Mouse (Mus musculus) layer of hippocampus, postnatal 25 days (tissue): ENCODE measurements around the gene Stau1. TPM values are rescaled to one million over a fixed set of nuclear protein-coding genes. Genes with fewer than 3 reads are reported as not detected.

Experiments
- DNase-seq, 2 experiments: peaks; one replicate each; pipeline ENCODE4 v3.0.0; 2022; ENCODE audit warnings: mixed read lengths in 2 of 2, low spot score in 1 of 2; ENCODE audit errors: extremely low spot score in 1 of 2
- total RNA-seq, 2 experiments: library from RNA; stranded (reverse); gene quantifications; 2 replicates each; pipeline ENCODE4 v1.2.3; 2021

The Stau1 gene
- total RNA-seq, 2 experiments from 2014 or later = 57.8 to 65.3 TPM

- DNase-seq = no peak
Measured at GRCm38 (mm10) chr2:166991945-166992344, 4.2 kb downstream of the Stau1 start.

- DNase-seq = no peak
Measured at GRCm38 (mm10) chr2:166990861-166991260, 5.2 kb downstream of the Stau1 start.

GRCm38 (mm10) chr2:166983351-166983894, 12.7 kb downstream of the Stau1 start:
- DNase-seq = no peak

- no peak for DNase-seq
Measured at GRCm38 (mm10) chr2:166980161-166980560, 15.9 kb downstream of the Stau1 start.

GRCm38 (mm10) chr2:166977490-166977889, 18.6 kb downstream of the Stau1 start:
- DNase-seq = no peak

- DNase-seq = no peak
Measured at GRCm38 (mm10) chr2:166976356-166976755, 19.7 kb downstream of the Stau1 start.

- DNase-seq = no peak
Measured at GRCm38 (mm10) chr2:166974177-166974872, 21.8 kb downstream of the Stau1 start.

GRCm38 (mm10) chr2:166973153-166973552, 22.9 kb downstream of the Stau1 start:
- DNase-seq = no peak

GRCm38 (mm10) chr2:166964773-166965172, 31.3 kb downstream of the Stau1 start:
- no peak for DNase-seq

- no peak for DNase-seq
Measured at GRCm38 (mm10) chr2:166963257-166963656, 32.8 kb downstream of the Stau1 start.

GRCm38 (mm10) chr2:166960648-166961330, 35.3 kb downstream of the Stau1 start:
- no peak for DNase-seq

GRCm38 (mm10) chr2:166956805-166957204, 39.3 kb downstream of the Stau1 start:
- DNase-seq = peak; percentile 33 to 57

- DNase-seq = no peak
Measured at GRCm38 (mm10) chr2:166952151-166952550, 43.9 kb downstream of the Stau1 start.

- DNase-seq = peak in 1 of 2 experiments; percentile 55
Measured at GRCm38 (mm10) chr2:166950853-166951648, 45.0 kb downstream of the Stau1 start.

GRCm38 (mm10) chr2:166948936-166949335, 47.2 kb downstream of the Stau1 start:
- DNase-seq = no peak

- no peak for DNase-seq
Measured at GRCm38 (mm10) chr2:166948246-166948645, 47.9 kb downstream of the Stau1 start.

GRCm38 (mm10) chr2:166945456-166945855, 50.6 kb downstream of the Stau1 start:
- DNase-seq = no peak

- DNase-seq = no peak
Measured at GRCm38 (mm10) chr2:166944346-166944745, 51.8 kb downstream of the Stau1 start.

GRCm38 (mm10) chr2:166943146-166943545, 53.0 kb downstream of the Stau1 start:
- no peak for DNase-seq

GRCm38 (mm10) chr2:166936166-166936565, 59.9 kb downstream of the Stau1 start:
- no peak for DNase-seq

GRCm38 (mm10) chr2:166935582-166935981, 60.5 kb downstream of the Stau1 start:
- DNase-seq = no peak
